Mouse (Mus musculus) heart, postnatal 0 days (tissue): ENCODE measurements around the gene Camta1.

Source experiments
- CTCF ChIP-seq: IDR thresholded peaks from 2 replicates; pipeline ENCODE4 v1.5.1; 2016; ENCODE audit warnings: antibody characterized with exemption, control low read depth, low read depth
- EP300 ChIP-seq: IDR thresholded peaks from 2 replicates; pipeline ENCODE4 v1.6.1; 2016; ENCODE audit warnings: antibody characterized with exemption, low read depth

DNA sequence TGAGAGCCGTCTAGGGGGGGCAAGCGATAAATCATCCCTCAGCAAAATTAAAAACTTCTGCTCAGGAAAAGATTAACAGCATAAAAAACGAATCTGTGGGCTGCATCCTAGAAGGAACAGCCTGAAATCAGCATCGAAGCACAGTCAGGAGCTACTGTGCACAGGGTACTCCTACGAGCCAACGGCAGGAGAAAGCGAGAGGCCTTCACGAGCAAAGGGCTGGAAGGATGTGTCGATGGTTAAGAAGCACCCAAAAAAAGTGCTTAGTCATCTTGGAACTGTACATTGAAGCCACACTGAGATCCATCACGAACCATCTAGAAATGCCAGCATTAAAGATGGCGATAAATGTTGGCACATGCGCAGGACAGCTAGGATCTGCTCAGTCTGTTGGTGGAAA lies 171.6 kb downstream of the Camta1 start:
- TF ChIP-seq CTCF (no peak), EP300 (no peak)
